Mouse (Mus musculus) T-helper 17 cell (primary cell): Measurements from ENCODE around the gene Zfp663.

Experiments
- in situ Hi-C, 2 experiments: fragments of 300-600 bp; cut with MboI, MseI; formaldehyde crosslinking; loops; 1 replicate in 1 of 2; 2 replicates in 1 of 2; pipeline ENCODE4 v1.15.1; 2025; ENCODE audit warnings: high pct_unique_total_duplicates in 2 of 2

The Zfp663 gene

DNA sequence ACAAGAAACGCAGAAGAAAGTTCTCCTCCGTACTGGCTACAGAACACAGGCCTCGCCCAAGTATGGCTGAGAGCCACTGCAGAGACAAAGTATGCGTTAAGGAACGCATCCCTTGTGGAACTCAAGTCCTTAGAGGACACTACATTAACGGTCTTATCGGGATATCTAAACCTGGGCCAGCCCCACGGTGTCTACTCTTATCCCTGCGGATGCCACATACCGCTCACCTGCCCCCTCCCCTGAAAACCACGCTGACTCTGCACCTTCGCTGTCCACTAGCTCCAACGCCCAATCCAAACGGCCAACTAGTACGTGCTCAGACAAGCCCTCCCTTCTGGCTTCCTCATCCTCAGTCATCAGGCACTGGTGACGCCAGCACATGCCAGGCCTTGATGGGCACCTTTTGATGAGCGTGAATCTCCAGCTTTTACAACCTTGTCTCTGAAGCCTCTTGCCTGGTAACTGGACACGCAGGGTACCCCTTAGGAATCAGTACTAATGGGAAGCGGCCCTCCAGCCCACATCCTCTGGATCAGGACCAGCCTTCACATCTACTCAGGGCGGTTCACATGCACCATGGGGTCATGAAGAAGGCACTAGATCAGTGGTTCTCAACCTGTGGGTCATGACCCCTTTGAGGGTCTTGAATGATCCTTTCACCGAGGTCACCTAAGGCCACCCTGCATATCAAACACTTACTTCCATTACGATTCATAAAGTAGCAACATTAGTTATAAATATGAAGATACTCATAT lies 46.4 kb downstream of the Zfp663 start:
- in situ Hi-C loops: no loop called here

- in situ Hi-C loops: no loop called here
These were observed 47.1 kb downstream of the Zfp663 start for GRCm38 (mm10) chr2:165321381-165321888.

- in situ Hi-C loops: no loop called here
These were observed 47.9 kb downstream of the Zfp663 start for GRCm38 (mm10) chr2:165320531-165321150.

DNA sequence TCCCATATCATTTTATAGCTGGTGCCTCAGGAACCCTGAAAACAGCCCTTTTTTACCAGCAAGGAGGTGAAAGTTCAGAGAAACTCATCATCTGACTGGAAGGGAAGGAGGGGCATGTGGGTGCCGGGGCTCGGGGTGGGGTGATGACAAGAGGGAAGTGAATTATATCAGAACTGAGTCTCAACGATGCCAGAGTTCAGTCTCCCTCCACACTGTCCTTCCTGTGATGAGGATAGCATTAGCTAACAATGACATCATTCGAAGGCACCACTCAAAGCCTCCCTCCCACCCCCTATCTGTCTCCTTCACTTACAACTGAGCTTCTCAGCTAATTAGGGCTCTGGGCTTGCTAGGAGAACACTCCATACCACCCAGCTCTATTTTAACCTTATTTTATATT lies 49.0 kb downstream of the Zfp663 start:
- in situ Hi-C loops: no loop called here

DNA sequence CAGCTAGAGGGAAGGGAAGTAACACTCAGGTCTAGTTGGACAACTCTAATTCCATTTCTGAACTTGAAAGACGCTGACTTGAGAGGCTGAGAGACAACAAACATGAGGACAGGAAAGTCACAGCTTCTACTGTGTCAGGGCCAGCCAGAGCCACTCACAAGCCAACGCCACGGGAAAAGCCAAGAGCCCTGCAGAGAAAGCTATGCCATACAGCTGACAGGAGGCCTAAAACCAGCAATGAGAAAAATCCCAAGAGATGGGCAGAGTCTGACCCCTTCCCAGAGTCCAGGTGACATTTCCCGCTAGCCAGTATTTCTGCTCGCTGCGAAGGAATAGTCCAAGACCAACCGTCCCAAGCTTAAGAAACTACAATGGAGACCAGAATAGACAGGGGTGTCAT lies 49.6 kb downstream of the Zfp663 start:
- in situ Hi-C loops: no loop called here

- in situ Hi-C loops: no loop called here
These were observed 50.8 kb downstream of the Zfp663 start for GRCm38 (mm10) chr2:165317621-165318263.

GRCm38 (mm10) chr2:165316837-165317473 lies 51.6 kb downstream of the Zfp663 start:
- in situ Hi-C loops: no loop called here

DNA sequence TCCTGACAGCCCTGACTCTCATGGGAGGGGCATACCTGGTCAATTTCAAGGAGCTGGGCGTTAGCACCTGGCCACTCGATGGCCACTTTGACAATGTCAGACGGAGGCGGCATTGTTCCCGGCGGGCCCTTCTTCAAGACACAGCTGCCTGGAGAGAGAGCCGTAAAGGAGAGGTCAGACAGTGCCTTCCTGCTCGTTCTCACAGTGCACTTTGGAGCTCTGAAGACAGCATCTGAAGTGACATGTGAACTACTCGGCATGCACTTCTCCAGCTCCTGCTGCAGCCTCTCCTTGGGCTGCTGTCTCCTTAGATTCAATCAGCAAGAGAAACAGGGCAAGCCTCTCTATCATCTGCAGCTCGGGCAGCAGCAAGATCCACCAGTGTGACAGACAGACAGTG lies 52.3 kb downstream of the Zfp663 start:
- in situ Hi-C loops: no loop called here

GRCm38 (mm10) chr2:165314197-165314596 lies 54.3 kb downstream of the Zfp663 start:
- in situ Hi-C loops: no loop called here

GRCm38 (mm10) chr2:165312381-165312780 lies 56.1 kb downstream of the Zfp663 start:
- in situ Hi-C loops: no loop called here

DNA sequence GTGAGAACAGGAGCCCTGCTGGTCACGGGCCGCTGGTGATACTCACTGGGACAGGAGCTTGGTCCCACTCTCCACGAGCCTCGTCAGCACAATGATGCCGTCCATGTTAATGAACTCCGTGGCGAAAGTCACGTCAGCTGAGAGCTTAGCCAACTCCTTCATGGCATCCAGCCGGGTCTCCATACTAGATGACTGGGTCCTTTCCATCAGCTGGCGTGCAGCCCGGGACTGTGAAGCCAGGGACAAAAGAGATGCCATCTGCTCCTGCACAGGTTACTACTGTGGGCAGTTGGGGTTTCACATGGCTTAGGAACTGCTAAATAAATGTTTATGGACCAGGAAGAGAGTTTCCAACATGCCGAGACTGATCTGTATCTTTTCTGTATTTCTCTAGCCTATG lies 57.0 kb downstream of the Zfp663 start:
- in situ Hi-C loops: no loop called here

- in situ Hi-C loops: no loop called here
These were observed 57.6 kb downstream of the Zfp663 start for GRCm38 (mm10) chr2:165310818-165311425.

- in situ Hi-C loops: no loop called here
These were observed 60.7 kb downstream of the Zfp663 start for GRCm38 (mm10) chr2:165307801-165308200.

- in situ Hi-C loops: no loop called here
These were observed 63.1 kb downstream of the Zfp663 start for GRCm38 (mm10) chr2:165305438-165305837.

DNA sequence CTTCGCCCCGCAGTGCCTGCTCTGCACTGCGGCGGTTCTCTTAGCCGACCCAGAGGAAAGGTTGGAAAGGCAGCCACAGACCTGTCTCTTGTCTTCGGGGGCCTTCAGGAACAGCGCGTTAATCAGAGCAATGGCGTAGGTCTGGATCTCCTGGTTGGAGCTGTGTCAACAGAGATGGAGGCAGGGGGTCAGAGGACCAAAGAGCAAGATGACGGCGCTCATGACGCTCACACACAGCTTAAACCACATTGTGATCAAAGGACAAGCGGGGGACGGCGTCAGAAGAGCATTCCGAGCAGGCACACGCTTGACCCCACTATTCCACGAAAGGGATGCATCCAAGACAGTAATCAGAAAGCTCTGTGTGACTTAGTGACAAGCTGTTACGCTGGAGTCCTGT lies 63.7 kb downstream of the Zfp663 start:
- in situ Hi-C loops: no loop called here

DNA sequence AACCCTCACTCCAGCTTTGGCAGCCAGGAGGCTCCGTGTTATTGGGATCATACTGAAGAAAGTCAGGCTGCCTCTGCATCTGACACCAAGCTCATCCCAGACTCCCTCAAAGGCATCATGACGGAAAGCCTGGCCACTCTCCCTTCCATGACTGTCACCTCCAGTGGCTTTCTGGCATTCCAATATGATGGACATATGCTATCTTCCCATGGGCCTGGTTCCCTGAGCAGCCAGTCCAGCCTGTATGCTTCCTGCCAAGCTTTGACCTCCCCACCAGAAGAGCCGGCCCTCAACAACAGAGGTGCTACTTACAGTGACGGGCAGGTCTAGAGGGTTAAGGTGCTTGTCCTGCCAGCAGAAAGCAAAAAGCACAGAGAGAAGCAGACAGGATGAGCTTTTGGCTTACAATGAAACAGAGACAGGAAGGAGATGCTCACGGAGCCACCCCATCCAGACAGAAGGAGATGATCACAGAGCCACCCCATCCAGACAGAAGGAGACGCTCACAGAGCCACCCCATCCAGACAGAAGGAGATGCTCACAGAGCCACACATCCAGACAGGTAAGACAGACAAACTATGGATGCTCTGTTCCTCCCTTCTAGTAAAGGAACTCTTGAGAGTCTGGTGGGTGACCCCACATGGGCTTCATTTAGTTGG lies 65.0 kb downstream of the Zfp663 start:
- in situ Hi-C loops: no loop called here

GRCm38 (mm10) chr2:165301409-165301808 lies 67.1 kb downstream of the Zfp663 start:
- in situ Hi-C loops: no loop called here
